Mouse (Mus musculus) urinary bladder, postnatal 14 days (tissue): ENCODE measurements around the gene Zdhhc20.
"Not testable (repeated sequence)": the region's sequence is repeated elsewhere in the genome, so short reads cannot be mapped to it uniquely, and the experiment has no call there.

Experiments used
- DNase-seq: peaks from one replicate; pipeline ENCODE4 v3.0.0; 2021; ENCODE audit warnings: low spot score

Gene Zdhhc20

DNA sequence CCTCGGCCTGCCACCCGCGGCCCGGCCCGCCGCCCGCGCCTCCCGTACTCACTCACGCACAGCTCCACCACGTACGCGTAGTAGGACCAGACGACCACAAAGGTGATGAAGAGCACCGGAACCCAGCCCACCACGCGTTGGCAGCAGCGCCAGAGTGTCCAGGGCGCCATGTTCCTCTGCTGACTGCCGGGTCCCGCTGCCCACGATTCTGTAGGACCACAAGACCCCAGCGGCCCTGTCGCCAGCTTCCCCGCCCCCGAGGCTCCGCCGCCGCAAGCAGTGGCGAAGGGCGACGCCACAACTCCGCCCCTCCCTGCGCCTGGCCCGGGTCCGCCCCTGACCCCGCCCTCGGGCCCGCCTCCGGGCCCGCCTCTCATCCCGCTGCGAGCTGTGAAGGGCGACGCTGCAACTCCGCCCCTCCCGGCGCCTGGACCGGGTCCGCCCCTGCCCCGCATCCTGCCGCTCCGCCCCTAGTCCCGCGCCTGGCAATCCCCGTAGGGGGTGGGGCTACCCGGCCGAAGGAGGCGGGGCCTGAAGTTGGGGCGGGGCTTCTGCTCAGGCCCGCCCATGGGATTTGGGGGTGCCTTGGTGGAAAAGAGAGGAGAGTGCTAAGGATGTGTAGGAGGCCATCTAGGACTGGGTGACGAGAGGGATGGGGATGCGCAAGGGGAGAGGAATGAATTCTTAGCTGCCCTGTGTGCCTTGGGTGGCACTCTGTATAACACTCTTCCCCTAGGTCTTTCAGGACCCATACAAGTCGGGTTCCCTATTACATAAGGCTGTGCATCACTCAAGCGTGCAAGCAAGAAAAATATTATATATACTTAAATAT lies at the start of gene Zdhhc20:
TSS of gene Zdhhc20 (minus strand) at position 266 of the 832 bp plus-strand sequence.
- peak; percentile 95 for DNase-seq

DNA sequence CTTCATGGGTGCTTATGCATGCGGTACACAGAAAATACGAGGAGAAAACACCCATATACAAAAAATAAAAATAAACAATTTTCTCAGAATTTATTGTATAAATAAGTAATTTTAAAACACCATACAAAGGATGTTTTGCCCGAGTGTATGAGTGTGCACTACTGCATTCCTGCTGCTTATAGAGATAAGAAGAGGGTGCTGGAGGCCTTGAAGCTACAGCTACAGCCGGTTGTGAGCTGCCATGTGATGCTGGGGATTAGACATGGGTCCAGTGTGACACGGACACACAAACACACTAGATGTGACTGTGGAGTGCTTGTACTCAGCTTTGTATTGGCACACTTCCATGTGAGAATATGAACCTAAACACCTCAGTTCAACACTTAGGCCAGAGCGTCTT lies 47.2 kb upstream of the Zdhhc20 start:
- no peak for DNase-seq

DNA sequence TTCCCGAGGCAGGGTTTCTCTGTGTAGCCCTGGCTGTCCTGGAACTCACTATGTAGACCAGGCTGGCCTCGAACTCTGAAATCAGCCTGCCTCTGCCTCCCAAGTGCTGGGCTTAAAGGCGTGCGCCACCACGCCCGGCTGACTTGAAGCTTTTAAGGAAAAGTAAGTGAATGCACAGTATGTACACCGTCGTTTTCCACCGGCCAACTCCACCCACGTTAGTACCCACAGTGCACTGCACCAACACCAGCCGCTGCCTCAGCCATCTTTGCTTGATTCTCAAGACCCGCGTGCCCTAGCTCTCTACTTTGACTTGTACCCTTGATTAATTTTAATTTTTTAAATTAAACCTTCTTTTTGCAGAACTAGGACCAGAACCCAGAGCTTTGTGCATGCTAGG lies 44.6 kb upstream of the Zdhhc20 start:
- DNase-seq, result no peak

DNA sequence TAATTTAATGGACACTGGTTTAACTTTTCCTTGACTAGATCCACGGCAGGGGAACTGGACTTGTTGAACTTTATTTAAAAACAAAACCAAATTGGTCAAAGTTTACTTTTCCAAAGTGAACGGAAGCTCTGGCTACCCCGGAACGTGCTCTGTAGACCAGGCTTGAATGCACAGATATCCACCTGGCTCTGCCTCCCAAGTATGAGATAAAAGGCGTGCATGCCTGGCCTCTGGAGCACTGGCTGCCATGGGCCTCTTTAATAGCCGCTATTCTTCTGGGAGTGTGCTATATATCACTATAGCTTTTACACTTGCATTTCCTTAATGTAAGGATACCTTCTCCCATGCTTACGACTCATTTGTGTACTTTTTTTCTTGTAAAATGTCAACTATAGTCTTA lies 43.5 kb upstream of the Zdhhc20 start:
- no peak for DNase-seq

DNA sequence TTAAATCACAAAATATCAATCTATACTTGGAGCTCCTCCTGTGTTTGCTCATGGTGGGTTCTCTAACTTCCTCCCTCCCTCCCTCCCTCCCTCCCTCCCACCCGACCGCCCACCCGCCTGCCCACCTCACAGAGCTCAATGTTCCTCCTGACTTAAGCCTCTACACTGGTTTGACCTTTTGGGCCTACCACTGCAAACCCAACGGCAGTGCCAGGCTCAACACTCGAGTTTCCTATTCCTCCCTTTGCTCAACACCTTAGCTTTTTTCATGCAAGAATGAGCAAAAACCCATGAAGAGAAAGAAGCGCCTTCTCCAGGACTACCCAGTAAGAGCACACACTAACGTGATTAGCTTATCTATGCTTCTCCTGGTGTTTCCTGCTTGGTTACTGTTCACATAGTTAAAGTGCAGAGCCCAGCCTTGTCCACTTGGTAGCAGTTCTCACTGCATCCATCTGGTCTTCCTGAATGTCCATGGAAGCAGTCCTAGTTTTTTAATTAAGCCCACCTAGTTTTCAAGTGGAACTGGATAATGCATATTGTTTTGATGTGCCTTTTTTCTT lies 42.9 kb upstream of the Zdhhc20 start:
- DNase-seq, result no peak

DNA sequence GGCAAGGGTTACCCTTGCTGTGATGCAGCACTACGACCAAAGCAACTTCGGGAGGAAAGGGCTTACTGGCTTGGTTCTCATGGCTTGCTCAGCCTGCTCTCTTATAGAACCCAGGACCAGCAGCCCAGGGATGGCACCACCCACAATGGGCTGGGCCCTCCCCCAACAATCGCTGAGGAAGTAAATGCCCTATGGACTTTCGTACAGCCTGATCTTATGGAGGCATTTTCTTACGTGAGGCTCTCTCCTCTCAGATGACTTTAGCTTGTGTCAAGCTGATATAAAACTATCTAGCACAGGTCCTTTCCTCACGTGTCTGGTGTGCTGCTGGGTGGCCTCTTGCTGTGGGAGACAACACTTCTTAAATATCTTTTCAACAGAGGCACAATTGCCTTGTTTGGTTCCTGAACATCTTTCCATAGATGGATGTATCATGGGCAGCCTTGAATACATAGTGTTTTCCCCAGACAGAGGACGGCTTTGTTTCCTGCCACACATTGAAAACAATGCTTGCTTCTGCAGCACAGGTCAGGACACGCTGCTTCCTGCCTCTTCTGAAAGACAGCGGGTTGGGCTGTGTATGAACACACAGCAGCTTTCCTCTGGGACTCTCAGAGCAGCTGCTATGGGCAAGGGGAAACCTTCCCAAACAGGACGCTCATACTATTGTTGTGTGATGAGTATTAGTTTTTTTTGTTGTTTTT lies 31.5 kb upstream of the Zdhhc20 start:
- peak; percentile 55 for DNase-seq

DNA sequence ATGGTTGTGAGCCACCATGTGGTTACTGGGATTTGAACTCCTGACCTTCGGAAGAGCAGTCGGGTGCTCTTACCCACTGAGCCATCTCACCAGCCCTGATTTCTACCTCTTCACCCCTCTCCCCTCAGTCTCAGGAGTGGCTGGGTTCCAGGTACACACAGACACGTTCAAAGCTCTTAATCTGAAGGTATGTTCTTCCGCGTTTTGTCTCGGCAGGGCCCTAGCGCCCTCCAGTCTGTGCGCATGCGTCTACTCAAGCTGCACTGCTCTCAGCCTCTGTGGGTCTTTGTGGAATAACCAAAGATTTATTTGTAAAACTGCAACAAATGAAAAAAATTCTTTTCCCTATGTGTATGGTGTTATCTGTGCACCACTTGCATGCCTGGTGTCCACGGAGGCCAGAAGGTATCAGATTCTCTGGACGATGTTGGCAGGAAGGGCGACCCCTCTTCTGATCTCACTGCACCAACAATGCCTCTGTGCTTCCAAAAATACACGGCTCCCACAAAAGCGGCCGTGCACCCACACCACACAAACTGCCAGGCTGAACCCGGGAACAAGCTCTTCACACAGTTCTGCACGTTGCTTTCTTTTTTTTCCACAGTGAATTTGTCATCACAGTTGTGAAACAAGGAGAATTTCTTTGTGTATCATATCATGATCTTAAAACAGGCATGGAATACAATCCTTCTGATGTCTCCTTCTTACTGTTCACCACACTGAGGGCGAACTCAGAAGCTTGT lies 30.7 kb upstream of the Zdhhc20 start:
- no peak for DNase-seq

DNA sequence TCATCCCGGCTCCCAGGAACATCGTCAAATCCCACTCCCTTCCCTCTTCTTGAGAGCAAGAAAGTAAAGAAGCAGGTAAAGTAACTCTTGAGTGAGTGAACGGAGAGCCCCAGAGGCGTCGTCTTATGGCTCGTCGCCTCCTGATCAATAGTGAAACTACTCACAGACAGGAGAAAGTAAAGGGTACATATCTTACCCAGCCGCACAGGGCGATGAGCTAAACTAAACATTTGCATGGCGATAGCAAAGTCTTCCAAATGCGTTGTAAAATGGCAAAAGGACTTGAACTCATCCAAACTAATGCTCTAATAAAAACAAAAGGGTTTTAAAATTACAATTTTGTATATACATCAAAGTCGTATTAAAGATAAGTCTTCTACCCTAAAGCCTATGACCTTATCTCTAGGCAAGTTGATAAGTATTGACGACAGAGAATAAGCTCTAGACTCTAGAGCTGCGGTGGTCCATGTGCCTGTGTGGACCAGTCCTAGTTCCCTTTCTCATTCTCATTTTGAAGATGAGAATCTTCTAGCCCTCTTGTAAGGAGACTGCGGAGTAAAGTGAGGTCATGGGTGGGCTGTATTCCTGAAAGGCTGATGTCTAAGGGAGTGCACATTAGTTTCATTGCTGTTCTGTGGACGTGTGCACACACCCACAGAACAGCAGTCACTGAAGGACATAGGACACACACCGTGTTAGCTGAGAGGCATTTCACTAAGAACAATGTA lies 29.2 kb upstream of the Zdhhc20 start:
- DNase-seq, result no peak

DNA sequence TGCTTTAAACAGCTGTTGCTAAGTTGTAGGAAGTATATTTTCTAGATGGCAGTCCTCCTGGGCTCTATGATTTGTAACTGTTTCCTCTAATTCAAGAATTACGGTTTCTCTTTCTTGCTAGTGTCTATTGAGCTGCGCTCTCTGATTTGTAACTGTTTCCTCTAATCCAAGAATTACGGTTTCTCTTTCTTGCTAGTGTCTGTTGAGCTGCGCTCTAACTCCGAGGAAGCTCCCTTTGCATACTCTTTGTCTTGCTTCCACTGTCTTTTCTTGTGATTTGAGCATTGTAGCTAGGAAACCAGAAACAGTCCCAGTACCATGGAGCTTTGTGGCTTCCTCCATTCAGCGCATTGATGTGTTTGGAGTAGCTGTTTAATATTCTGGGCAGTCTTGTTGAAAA lies 25.3 kb upstream of the Zdhhc20 start:
- DNase-seq, result no peak

DNA sequence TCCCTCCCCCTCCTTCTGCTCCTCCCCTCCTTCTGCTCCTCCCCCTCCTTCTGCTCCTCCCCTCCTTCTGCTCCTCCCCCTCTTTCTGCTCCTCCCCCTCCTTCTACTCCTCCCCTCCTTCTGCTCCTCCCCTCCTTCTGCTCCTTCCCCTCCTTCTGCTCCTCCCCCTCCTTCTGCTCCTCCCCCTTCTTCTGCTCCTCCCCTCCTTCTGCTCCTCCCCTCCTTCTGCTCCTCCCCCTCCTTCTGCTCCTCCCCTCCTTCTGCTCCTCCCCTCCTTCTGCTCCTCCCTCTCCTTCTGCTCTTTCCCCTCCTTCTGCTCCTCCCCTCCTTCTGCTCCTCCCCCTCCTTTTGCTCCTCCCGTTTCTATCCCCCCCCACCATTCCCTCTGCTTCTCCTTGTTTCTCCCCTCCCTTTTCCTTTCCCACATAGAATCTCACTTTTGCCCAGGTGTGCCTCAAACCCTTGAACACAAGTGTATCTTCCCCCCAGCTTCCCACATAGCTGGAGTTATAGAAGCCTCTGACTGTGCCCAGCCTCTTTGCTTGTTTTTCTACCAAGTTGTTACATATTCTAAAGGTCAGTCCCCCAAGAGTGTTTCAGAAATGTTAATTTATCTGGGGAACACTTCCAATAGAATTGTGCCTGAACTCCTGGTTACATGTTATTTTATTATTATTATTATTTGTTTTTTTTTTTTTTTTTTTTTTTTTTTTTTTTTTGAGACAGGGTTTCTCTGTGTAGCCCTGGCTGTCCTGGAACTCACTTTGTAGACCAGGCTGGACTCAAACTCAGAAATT lies 22.3 kb upstream of the Zdhhc20 start:
- not testable (repeated sequence) for DNase-seq

DNA sequence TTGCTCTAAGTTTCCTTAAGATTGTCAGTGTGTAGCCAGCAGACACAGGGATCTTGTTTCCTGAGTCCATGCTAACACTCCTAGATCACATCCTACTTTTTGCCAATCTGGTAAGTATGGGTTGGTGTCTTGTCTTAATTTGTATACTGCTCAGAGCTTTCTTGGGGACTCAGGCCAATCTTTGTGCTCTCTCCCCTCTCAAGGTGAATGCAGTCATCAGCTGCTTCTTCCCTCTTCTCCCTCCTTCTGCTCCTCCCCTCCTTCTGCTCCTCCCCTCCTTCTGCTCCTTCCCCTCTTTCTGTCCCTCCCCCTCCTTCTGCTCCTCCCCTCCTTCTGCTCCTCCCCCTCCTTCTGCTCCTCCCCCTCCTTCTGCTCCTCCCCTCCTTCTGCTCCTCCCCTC lies 21.7 kb upstream of the Zdhhc20 start:
- DNase-seq, result not testable (repeated sequence)

DNA sequence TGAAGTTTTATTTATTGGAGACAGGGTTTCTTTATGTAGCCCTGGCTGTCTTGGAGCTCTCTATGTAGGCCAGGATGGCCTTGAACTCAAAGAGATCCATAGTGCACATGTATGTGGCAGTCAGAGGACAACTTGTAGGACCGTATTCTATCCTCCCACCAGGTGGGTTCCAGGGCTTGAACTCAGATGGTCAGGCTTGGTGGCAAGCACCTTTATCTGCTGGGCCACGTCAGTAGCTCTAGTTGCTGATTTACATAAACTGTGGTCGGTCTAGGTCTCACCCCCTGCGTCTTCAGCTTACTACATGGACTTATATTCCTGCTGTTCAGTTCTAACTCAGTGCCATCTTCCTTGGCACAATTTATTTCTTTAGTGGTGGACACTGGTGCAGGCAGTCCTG lies 21.2 kb upstream of the Zdhhc20 start:
- no peak for DNase-seq

DNA sequence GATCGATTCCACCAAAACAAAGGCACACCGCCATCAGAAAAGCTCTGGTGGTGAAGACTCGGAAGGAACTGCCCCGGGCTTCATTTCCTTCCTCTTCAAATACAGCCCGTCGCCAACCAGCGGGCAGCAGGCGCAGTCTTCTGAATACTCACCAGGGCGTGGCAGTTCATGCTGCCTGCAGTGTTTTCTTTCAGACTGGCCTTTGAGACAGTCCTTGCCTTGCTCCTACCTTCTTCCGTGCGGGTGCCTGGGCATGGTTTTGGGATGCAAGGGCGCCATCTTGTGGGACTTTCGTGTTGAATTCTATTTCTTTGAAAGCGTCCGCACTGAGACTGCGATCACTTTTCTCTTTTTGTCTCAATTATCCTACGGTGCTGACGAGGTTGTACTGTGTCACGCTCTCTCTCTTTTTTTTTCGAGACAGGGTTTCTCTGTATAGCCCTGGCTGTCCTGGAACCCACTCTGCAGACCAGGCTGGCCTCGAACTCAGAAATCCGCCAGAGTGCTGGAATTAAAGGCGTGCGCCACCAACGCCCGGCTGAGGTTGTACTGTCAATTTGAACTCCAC lies 20.5 kb upstream of the Zdhhc20 start:
- DNase-seq, result peak; percentile 87

DNA sequence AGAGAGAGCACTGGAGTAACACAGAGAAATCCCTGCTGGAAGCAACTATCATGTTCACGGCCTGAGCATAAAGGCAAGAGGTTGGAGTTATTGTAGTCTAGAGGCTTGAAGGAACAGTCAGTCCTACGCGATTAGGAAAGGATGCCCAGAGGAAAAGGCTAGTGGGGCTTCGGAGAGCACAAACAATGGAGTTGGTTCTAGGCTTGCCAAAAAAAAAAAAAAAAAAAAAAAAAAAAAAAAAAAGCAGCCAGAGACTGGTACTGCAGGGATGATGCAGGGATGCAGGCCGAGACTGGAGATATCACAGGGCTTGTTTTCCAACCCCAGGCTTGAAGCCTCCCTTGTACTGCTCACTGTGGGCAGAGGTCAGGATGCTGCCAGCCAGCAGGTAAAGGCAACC lies 19.2 kb upstream of the Zdhhc20 start:
- no peak for DNase-seq

DNA sequence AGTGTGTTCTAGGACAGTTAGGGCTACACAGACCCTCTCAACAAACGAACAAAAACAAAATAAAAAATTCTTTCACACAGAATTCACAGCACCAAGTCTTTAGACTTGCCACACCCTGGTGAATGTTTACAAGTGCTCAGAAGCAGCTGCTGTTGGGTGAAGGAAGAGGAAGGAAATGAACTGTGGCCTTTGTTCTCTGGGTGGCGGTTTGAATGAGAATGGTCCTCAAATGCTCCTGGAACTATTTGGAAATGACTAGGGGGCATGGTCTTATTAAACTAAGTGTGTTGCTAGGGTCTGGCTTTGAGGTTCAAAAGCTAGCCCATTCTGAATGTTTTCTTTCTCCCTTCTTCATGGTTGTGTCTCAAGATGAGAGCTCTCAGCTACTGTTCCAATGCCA lies 18.4 kb upstream of the Zdhhc20 start:
- DNase-seq, result no peak

DNA sequence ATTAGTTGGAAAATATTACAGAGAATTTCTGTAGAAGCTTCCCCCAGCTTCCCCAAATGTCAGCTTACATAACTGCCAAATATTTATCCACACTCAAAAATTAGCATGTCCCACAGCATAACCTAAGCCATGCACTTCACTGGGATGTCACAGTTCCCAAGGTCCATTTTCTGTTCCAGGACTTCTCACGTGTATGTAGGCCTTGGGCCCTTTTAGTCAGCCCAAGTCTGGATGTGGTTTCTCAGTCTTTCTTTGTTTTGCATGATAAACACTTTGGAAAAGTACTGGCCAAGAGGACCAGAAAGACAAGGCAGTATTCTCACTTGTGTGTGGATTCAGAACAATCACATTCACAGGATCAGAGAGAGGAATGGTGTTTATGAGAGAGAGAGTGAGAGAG lies 11.9 kb upstream of the Zdhhc20 start:
- DNase-seq, result no peak

DNA sequence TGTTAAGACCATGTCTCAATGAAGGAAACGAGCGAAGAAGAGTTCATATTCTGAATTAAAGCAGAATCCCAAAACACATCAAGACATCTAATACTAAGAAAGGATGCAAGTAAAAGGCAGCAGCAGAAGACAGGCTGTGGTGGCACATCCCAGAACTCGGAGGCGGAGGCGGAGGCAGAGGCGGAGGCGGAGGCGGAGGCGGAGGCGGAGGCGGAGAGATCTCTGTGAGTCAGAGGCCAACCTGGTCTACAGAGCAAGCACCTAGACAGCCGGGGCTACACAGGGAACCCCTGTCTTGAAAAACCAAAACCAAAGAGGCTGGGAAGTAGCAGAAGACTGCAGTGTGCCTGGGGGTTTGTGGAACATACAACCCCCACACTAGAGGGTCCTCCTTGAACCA lies 6.8 kb upstream of the Zdhhc20 start:
- no peak for DNase-seq

DNA sequence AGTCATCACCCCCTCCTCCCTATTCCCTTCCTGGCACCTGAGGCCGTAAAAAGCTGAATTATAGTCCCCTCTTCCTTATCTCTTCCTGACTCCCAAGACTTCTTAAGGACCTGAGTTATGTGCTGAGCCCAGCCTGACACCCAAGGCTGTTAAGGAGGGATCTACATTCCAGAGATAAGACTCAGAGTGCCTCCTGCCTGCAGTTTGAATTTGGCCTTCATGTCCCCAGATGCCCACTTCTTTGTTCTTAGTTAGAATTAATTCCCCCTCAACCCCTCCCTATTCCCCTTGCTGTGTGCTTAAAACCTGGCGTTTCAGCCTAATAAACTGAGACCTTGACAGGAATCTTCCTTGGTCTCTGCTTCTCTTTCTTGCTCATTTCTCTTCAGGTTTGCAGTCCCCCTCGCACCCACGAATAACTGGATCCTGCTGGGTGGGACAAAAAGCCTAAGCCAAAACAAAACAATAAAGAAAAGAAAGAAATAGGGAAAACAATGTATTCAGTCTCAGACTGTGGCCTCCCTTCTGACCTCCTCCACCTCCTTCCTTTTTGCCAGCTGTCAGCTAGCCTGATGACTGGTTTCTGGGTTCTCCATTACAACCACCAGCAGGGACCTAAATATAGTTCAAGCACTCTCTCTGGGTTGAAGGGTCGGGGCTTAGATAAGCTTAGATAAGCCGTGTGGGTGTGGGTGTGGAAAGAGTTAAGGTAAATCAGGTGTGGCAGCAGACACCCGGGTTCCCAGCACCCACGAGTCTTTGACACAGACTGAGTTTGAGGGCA lies 6.2 kb upstream of the Zdhhc20 start:
- DNase-seq, result not testable (repeated sequence)

DNA sequence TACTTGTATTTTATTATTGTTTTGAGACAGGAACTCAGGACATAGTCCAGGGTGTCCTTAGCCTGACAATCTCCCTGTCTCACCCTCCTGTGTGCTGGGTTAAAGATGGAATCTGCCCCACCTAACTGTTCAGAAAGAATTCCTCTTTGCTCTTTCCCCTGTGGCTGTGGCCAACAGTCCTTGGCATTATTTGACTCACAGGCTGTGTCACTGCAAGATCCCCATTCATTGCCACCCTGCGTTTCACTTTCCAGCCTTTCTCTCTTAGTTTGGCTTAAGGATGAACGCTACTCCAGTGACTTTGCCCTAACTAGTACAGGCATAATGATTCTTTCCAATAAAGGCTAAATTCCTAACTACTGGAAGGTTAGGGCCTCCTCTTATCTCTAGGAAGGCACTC lies 4.3 kb upstream of the Zdhhc20 start:
- no peak for DNase-seq

DNA sequence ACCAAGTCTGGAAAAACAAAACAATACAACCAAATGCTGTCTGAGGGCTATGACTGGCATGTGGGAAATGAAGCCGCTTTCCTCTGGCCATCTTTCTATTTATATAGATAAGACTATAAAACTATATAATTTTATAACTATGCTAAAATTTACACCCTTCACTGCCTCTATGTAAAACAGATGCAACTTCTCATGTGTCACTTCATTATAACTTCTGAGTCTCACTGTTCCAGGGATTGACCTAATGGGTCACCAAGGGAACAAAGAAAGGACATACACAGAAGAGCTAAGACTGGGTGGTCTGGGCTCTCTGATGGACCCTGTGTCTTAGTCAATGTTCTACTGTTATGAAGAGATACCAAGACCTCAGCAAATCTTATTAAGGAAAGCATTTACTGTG lies 2.9 kb upstream of the Zdhhc20 start:
- DNase-seq, result no peak
